Mouse (Mus musculus) myocyte (in vitro differentiated cells): ENCODE results near the gene Ubxn11.

Experiments
- MAX ChIP-seq: IDR thresholded peaks from one replicate; pipeline ENCODE4 v1.6.1; 2011; ENCODE audit warnings: low read depth, mild to moderate bottlenecking, control low read depth
- MYOG ChIP-seq, 3 experiments: IDR thresholded peaks; one replicate each; pipeline ENCODE4 v1.6.1; 2011; ENCODE audit warnings: control low read depth in 2 of 3, low read depth in 2 of 3, mild to moderate bottlenecking in 2 of 3; ENCODE audit not compliant: insufficient read length in 2 of 3, control insufficient read depth in 1 of 3, insufficient read depth in 1 of 3
- POLR2A ChIP-seq: IDR thresholded peaks from one replicate; pipeline ENCODE4 v1.6.1; 2011; ENCODE audit warnings: low read depth, mild to moderate bottlenecking, control low read depth, moderate library complexity; ENCODE audit not compliant: insufficient read length
- POLR2AphosphoS2 ChIP-seq: IDR thresholded peaks from one replicate; pipeline ENCODE4 v1.6.1; 2011; ENCODE audit warnings: low read depth, control low read depth; ENCODE audit not compliant: insufficient read length
- REST ChIP-seq: IDR thresholded peaks from one replicate; pipeline ENCODE4 v1.6.1; 2011; ENCODE audit warnings: mild to moderate bottlenecking, control low read depth, moderate library complexity; ENCODE audit not compliant: insufficient read depth, insufficient read length

DNA sequence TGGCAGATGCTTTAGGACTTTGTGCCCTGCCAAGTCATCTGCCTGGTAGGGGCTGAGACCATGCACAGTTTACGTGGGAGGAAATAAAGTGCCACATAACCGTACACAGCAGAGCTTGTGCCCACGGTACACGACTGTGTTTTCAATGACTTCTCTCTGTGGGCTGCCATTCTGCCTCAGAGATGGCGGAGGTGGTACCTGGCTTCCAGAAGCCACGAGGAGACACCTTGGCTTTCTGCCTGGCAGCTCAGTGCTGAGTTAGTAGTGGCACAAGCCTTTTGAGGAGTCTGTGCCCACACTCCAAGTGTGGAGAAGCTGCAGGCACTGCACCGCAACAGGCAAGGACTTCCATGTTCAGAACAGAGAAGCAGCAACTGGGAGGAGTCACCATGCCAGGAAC lies 5.4 kb downstream of the Ubxn11 start:
- TF ChIP-seq MAX (no peak), POLR2A (no peak), POLR2AphosphoS2 (no peak), MYOG (IDR thresholded peaks at IDR 0.05; ENCODE audit: control insufficient read depth in 1 of 3, insufficient read depth in 1 of 3, insufficient read length in 2 of 3, low read depth in 2 of 3) (no peak), REST (no peak)
